Mouse (Mus musculus) adrenal gland, postnatal 36 days (tissue): ENCODE measurements around the gene Pitpnc1. TPM values are rescaled to one million over a fixed set of nuclear protein-coding genes. Genes with fewer than 3 reads are reported as not detected.

Source experiments
- total RNA-seq, 2 experiments: library from RNA; stranded (reverse); gene quantifications; 2 replicates each; pipeline ENCODE4 v1.2.3; 2021

Pitpnc1 gene
- total RNA-seq, 2 experiments from 2014 or later: 11.1 to 13.0 TPM

Other genes with a start within 250 kb of the Pitpnc1 start
- 10 to 100 TPM; 98.2 to 99.1 TPM for gene Psmd12, start 8.8 kb upstream of the Pitpnc1 start, total RNA-seq
- gene Helz, start 77.2 kb upstream of the Pitpnc1 start, total RNA-seq: 10 to 100 TPM; 27.3 to 32.2 TPM
- under 1 TPM; 0.23 to 0.50 TPM for gene Cacng1, start 245.8 kb upstream of the Pitpnc1 start, total RNA-seq